Mouse (Mus musculus) right cerebral cortex, postnatal 36 days (tissue): Measurements from ENCODE around the gene Tbx15.
"Not testable (repeated sequence)": the region's sequence is repeated elsewhere in the genome, so short reads cannot be mapped to it uniquely, and the experiment has no call there.

ENCODE experiments used
- DNase-seq, 2 experiments: peaks; one replicate each; pipeline ENCODE4 v3.0.0; 2022; ENCODE audit warnings: low spot score in 2 of 2, mixed read lengths in 1 of 2

The Tbx15 gene

GRCm38 (mm10) chr3:99266752-99267303, 26.6 kb downstream of the Tbx15 start:
- no peak for DNase-seq

GRCm38 (mm10) chr3:99277973-99278580, 37.9 kb downstream of the Tbx15 start:
- DNase-seq, result no peak

- DNase-seq, result no peak
Measured at GRCm38 (mm10) chr3:99279718-99280117, 39.5 kb downstream of the Tbx15 start.

- DNase-seq, result no peak
Measured at GRCm38 (mm10) chr3:99281453-99281852, 41.3 kb downstream of the Tbx15 start.

- no peak for DNase-seq
Measured at GRCm38 (mm10) chr3:99288302-99288701, 48.1 kb downstream of the Tbx15 start.

- DNase-seq, result no peak
Measured at GRCm38 (mm10) chr3:99290064-99290702, 50.0 kb downstream of the Tbx15 start.

GRCm38 (mm10) chr3:99290878-99291277, 50.7 kb downstream of the Tbx15 start:
- DNase-seq, result no peak

GRCm38 (mm10) chr3:99291386-99291785, 51.2 kb downstream of the Tbx15 start:
- DNase-seq, result no peak

- peak; percentile 20 to 43 for DNase-seq
Measured at GRCm38 (mm10) chr3:99292531-99292931, 52.4 kb downstream of the Tbx15 start.

GRCm38 (mm10) chr3:99294209-99294608, 54.0 kb downstream of the Tbx15 start:
- DNase-seq, result not testable (repeated sequence)

GRCm38 (mm10) chr3:99295301-99295700, 55.1 kb downstream of the Tbx15 start:
- no peak for DNase-seq

GRCm38 (mm10) chr3:99296186-99296585, 56.0 kb downstream of the Tbx15 start:
- no peak for DNase-seq

- DNase-seq, result no peak
Measured at GRCm38 (mm10) chr3:99300846-99301245, 60.7 kb downstream of the Tbx15 start.

- DNase-seq, result no peak
Measured at GRCm38 (mm10) chr3:99310877-99311276, 70.7 kb downstream of the Tbx15 start.

GRCm38 (mm10) chr3:99311943-99312635, 71.9 kb downstream of the Tbx15 start:
- DNase-seq, result no peak

- no peak for DNase-seq
Measured at GRCm38 (mm10) chr3:99322345-99322744, 82.2 kb downstream of the Tbx15 start.

GRCm38 (mm10) chr3:99329316-99329715, 89.1 kb downstream of the Tbx15 start:
- no peak for DNase-seq

GRCm38 (mm10) chr3:99331086-99331485, 90.9 kb downstream of the Tbx15 start:
- no peak for DNase-seq

- DNase-seq, result no peak
Measured at GRCm38 (mm10) chr3:99336866-99337265, 96.7 kb downstream of the Tbx15 start.

- DNase-seq, result no peak
Measured at GRCm38 (mm10) chr3:99338756-99339155, 98.6 kb downstream of the Tbx15 start.

GRCm38 (mm10) chr3:99340021-99340420, 99.8 kb downstream of the Tbx15 start:
- no peak for DNase-seq

- no peak for DNase-seq
Measured at GRCm38 (mm10) chr3:99379616-99380250, 139.6 kb downstream of the Tbx15 start.
